Mouse (Mus musculus) cortical plate, adult 2 months (tissue): ENCODE measurements around the gene Rassf10. TPM values are rescaled to one million over a fixed set of nuclear protein-coding genes. Genes with fewer than 3 reads are reported as not detected.
A peak's percentile ranks its signal among the peaks of the same experiment; 100 is the strongest.

Source experiments
- H3K27ac ChIP-seq: fragments of 200-500 bp; 2 replicates; pipeline ENCODE4 v1.5.1; 2012; ENCODE audit warnings: low read length, control low read depth, inconsistent platforms; ENCODE audit not compliant: insufficient read depth
- H3K4me1 ChIP-seq: fragments of 200-500 bp; 2 replicates; pipeline ENCODE4 v1.6.1; 2011; ENCODE audit warnings: low read length; ENCODE audit not compliant: control insufficient read depth, insufficient read depth
- H3K4me3 ChIP-seq: fragments of 200-500 bp; 2 replicates; pipeline ENCODE4 v1.5.1; 2011; ENCODE audit warnings: mild to moderate bottlenecking, low read length, control low read depth; ENCODE audit not compliant: insufficient read depth
- CTCF ChIP-seq: fragments of 200-500 bp; IDR thresholded peaks from 2 replicates; pipeline ENCODE4 v1.5.1; 2011; ENCODE audit warnings: mild to moderate bottlenecking, control low read depth, low read length; ENCODE audit not compliant: insufficient read depth; ENCODE audit errors: extremely low read depth
- POLR2A ChIP-seq: fragments of 200-500 bp; IDR thresholded peaks from 2 replicates; pipeline ENCODE4 v1.6.1; 2011; ENCODE audit warnings: mild to moderate bottlenecking, low read length, control low read depth; ENCODE audit not compliant: insufficient read depth; ENCODE audit errors: extremely low read depth
- polyA plus RNA-seq: library from polyadenylated mRNA; depleted of rRNA; stranded (reverse); fragments of >200 nt; gene quantifications from 2 replicates; pipeline ENCODE4 v1.2.3, GENCODE M21; 2012; rRNA removed

Rassf10 gene
- polyA plus RNA-seq = 1.3 TPM in 2 replicates

DNA sequence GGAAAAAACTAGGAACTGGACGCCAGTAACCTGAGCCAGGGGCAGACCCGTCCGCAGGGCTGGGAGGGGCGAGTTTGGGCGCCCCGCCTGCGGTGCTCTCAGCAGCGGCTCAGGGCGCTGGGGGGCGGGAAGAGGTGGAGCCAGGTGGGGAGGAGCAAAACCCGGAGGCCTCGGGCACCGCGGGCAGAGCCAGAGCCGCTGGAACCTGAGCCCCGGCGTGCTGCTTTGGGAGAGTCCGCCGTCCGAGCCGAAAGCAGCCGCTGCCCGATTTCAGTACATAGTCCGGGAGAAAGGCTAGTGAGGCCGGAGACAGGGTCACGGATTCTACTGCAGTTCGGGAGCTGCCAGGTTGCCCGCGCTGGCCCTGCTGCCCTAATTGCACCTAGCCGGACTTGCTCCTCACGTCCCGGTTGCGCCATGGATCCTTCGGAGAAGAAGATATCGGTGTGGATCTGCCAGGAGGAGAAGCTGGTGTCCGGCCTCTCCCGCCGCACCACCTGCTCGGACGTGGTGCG is at the start of gene Rassf10:
Gene Rassf10, plus strand, starts transcription at position 186 of the 515 bp plus-strand sequence.
- Histone ChIP-seq H3K27ac (no peak within 1 kb of the TSS), H3K4me3 (peak within 1 kb of the TSS; percentile 11; the same call in 1 of the 2 replicates), H3K4me1 (no peaks in the 10 kb centered on the region)
- TF ChIP-seq POLR2A (peak; percentile 29; the same call in 1 of the 2 replicates), CTCF (no peak)

DNA sequence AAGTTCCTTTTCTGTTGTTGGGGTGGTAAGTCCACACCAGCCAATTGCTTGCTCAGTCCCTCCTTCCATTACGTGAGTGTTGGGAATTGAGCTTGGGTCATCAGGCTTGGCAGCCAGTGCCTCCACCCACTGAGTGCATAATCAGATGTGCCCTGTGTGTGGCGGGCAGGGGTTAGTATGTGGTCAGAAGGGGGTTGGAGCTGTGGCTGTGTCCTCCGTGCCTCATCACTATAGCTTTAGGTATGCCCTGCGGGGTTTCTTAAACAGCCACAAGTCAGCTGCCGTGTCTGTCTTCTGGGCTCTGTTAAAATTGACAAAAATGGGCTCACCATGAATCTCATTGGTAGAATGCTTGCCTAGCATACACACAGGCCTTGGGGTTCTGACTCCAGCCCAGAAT is 46.9 kb upstream of the Rassf10 start:
- H3K4me1 ChIP-seq = no peaks in the 10 kb centered on the region
- H3K27ac ChIP-seq = no peak overlapping the region
- no peak for TF ChIP-seq POLR2A
- TF ChIP-seq CTCF = no peak
- H3K4me3 ChIP-seq = no peak overlapping the region

DNA sequence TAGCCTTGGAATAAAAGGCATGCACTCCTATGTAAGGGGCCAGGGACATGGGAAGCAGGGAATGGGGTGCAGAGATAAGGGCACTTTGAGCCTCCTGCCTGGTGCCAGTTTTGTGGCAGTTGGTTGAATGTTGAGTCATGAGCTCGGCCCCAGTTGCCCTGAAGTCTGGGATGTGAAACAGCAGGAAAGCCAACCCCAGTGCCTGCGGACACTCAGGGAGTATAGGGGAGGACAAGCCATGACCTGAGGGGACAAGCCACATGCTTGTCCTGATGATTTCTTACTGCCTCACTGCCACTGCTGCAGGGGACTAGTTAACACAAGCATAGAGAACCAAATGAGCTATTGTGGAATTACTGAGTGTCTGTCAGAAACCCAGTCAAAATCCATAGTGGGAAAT is 46.3 kb upstream of the Rassf10 start:
- no peak overlapping the region for H3K27ac ChIP-seq
- H3K4me1 ChIP-seq = no peaks in the 10 kb centered on the region
- H3K4me3 ChIP-seq = no peak overlapping the region
- no peak for TF ChIP-seq CTCF
- no peak for TF ChIP-seq POLR2A

DNA sequence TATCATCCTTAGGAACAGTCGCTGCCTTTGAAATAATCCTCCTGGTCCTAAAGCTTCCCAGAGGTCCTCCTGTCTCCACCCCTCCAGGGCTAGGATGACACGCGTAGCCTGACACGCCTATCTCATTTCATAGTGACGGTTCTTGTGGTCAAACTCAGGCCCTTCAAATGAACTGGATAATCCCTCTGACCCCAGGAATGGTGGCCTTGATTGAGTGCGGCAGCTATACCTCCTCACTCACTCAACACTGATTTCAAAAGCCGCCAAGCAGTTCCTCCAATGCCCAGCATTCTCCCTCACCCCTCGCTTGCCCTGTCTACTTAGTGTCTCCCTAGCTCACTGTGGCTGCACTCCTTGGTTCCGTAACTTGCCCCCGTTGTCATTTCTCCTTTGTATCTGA is 44.6 kb upstream of the Rassf10 start:
- no peak overlapping the region for H3K4me3 ChIP-seq
- no peaks in the 10 kb centered on the region for H3K4me1 ChIP-seq
- no peak for TF ChIP-seq POLR2A
- TF ChIP-seq CTCF = no peak
- H3K27ac ChIP-seq = no peak overlapping the region

DNA sequence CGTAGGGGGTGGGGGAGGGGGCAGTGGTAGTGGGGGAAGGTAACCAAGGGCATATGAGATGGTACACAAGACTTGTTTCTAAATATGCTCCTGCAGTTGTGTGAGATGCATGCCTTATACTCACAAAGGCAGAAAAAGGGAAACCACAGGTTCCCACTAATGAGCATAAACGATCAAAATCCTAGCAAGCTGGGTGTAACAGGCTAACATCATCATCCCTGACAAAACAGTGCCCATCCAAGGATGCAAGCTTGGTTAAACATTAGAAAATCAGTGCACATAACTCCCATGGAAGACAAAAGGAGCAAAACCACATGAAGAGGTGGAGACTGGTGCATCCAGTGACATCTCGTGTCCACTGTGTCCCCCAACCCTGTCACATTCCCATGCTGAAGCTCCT is 40.8 kb upstream of the Rassf10 start:
- Histone ChIP-seq H3K4me1 (0 out of 2 replicates have a peak, but pooled peaks cover 2% of the 10 kb centered on the region), H3K27ac (no peak overlapping the region), H3K4me3 (no peak overlapping the region)
- no peak for TF ChIP-seq POLR2A
- TF ChIP-seq CTCF = no peak

DNA sequence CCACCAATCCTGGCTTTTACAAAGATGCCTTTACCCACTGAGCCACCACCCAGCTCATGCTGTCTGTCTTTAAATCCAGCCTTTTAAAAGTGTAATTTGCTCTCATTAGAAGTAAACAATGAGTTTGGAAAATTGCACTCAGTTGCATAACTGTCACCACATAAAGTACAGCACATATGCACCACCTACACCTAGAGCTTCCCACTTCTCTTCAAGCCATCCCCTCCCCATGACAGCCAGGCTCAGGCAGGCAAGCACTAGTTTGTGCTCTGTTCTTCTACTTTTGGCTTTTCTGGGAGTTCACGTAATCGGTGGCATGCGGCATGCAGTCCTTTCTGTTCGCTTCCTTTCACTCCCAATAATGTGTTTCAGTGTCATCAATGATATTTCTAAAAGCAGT is 38.2 kb upstream of the Rassf10 start:
- no peak overlapping the region for H3K27ac ChIP-seq
- TF ChIP-seq CTCF = no peak
- TF ChIP-seq POLR2A = no peak

DNA sequence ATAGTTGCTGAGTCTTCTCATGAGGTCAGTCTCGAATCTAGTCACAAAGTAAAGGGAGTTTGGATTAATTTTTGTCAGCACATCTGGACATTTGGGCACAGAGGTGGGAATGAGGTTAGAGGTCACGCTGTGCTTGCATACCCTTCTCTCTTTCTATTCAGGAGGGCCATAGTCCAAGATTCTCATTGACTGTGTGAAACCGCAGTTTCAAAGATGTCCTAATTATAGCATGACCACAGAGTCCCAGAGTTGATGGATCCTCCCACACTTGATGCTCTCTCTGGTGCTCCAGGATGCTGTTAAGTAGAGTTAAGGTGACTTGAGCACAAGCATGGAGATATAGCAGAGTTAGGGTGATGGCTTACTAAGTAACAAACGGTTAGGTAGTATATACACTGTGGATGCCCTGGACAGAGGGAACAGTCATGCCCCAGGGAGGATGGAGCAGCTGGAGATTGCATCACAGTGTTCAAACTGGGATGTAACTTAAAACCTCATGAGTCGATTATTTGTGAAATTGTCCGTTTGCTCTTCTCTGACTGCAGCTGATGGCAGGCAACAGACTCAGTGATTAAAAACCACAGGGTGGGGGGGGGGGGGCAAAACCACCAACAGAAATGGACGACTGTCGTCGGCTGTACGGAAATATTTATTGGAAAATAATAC is 36.0 kb upstream of the Rassf10 start:
- H3K4me3 ChIP-seq = no peak overlapping the region
- H3K4me1 ChIP-seq = 0 out of 2 replicates have a peak, but pooled peaks cover 2% of the 10 kb centered on the region
- TF ChIP-seq CTCF = no peak
- TF ChIP-seq POLR2A = no peak
- H3K27ac ChIP-seq = no peak overlapping the region

More for the DNA sequence above, 38.2 kb upstream of the Rassf10 start:
- H3K4me1 ChIP-seq = 0 out of 2 replicates have a peak, but pooled peaks cover 2% of the 10 kb centered on the region
- H3K4me3 ChIP-seq = no peak overlapping the region

DNA sequence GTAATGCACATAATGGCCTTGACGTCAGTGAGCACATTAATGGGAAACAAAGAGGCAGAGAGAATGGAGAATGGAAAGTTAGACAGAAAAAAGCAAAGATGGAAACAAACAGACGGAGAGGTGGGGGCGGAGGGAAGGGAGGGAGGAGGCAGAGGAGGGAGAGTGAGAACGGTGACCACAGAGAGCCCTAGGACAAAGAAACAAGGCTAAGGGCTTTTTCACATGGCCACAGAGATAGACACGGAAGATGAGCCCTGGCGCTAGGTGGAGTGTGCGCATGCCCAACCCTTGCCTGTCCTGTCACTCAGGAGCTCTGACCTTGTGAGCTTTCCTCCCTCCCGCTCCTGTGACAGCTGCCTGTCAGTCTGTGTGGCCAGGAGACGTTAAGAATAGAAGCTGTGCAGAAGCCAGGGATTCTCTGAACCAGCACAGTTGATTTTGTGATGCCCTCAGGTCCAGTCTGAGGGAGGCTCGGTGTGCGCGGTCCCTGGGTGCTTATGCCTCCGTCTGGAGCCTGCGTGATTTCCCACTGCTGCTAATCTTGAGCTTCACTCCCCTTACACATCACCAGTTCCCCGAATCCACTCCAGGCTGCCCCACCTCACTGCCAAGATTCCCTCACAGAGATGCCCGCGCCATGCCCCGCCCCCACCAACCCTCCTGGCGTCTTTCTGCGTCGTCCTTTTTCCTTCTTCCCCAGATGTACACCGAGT is 35.3 kb upstream of the Rassf10 start:
- Histone ChIP-seq H3K4me3 (no peak overlapping the region), H3K27ac (no peak overlapping the region), H3K4me1 (0 out of 2 replicates have a peak, but pooled peaks cover 2% of the 10 kb centered on the region)
- TF ChIP-seq POLR2A = no peak

DNA sequence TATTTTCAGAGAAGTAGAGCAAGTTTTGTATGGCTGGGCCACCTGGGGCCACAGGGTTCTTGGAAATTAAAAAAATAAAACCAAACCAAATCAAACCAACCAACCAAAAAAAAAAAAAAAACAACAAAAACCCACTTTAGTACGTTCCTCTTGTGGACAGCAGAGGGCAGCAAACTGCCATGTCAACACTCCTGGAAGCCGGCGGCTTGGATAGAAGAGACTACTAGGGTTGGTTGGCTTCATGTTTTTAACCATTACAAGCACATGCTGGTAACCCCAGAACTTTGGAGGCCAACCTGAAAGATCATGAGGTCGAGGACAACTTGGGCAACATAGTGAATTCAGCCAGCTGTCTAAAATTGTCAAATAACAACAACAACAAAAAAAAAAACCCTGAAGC is 33.9 kb upstream of the Rassf10 start:
- H3K4me3 ChIP-seq = no peak overlapping the region
- H3K27ac ChIP-seq = no peak overlapping the region
- TF ChIP-seq POLR2A (no peak), CTCF (peak; percentile 78)
- H3K4me1 ChIP-seq = 0 out of 2 replicates have a peak, but pooled peaks cover 2% of the 10 kb centered on the region
